Mouse (Mus musculus) thymus, postnatal 14 days (tissue): Measurements from ENCODE around the gene Tmem176a.

Source experiments
- DNase-seq: peaks from one replicate; pipeline ENCODE4 v3.0.0; 2021

Gene Tmem176a

GRCm38 (mm10) chr6:48894938-48895818 is 54.5 kb downstream of the Tmem176a start:
- no peak for DNase-seq

DNA sequence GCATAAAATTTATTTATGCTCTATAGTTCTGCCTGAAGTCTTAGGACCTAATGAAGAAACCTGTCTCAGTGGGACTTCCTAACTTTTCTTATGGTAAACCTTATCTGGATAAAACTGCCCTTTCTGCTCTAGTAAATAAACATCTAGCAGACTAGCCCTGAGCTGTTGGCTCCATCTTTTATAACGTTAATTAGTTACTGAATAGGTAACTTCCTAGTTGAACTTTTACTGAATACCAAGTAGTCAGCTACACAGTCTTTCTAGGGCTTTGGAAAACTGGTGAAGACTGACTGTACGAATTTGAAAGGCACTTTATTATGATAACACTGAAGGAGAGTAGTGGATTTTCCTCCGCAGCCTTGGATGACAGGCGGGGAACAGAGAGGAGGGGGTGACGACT is 55.2 kb downstream of the Tmem176a start:
- no peak for DNase-seq
